Mouse (Mus musculus): ENCODE results near the gene Akap2.

DNA sequence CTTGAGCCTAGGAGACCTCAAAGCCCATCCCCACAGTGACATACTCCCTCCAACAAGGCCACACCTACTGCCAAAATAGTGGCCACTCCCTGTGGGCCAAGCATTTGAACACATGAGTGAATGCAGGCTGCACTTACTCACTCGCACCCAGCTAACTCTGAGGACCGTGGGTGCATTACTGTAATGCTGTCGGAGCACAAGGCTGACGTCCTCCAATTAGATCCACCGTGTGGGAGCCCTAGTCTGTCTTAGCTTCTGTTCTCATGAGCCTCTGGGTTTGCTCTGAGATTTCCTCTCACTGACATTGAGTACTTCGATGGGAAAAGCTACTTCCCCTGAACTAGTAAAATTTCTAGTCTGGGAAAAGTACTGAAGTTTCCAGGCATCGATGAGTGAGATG is 108.8 kb downstream of the Akap2 start:
- TF ChIP-seq CTCF (IDR thresholded peaks at IDR 0.05; ENCODE audit: insufficient read depth, low read depth, low read length) (no peak), POLR2A (IDR thresholded peaks at IDR 0.05; ENCODE audit: insufficient read depth, low read depth, low read length) (no peak)
